Mouse (Mus musculus): Measurements from ENCODE around the gene Rad50.

Rad50 gene

DNA sequence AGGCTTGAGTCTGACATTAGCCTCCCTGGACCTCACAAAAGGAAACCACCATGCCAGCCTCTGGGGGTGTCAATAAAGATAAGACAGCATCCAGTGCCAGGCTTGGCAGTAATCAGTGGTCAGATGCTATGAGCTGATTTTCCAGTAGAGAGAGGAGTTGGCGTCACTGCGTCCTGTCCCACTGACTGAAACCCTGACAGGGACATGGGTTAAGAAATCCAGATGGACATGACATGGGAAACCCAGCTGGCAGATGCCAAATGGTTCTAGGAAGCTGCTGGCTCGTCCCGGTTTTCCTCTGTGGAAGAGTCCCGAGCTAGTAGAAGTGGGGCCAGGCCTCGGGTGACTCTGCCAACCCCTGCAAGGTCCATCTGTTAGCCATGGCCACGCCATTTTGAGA is 73.5 kb downstream of the Rad50 start:
- no peak for DNase-seq (ENCODE audit: low spot score)

- no peak for DNase-seq (ENCODE audit: low spot score)
These were observed 74.9 kb downstream of the Rad50 start for GRCm38 (mm10) chr11:53632122-53632733.

DNA sequence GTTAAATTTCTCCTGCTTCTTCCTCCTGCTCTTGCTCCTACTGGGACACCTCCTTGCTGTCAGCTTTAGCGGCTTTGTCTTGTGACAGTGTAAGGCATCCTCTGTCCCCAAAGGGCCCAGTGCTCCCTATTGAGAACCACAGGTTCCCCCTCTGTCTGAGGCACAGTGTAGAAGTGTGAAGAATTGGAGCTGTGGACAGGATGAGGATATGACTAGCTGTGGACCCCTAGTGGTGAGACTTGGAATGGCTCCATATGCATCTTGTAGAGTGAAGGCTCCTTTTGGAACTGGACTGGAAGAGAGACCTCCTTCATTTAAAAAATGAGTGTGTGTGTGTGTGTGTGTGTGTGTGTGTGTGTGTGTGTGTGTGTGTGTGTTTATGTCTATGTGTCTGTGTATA is 79.3 kb downstream of the Rad50 start:
- peak; percentile 69 for DNase-seq (ENCODE audit: low spot score)

DNA sequence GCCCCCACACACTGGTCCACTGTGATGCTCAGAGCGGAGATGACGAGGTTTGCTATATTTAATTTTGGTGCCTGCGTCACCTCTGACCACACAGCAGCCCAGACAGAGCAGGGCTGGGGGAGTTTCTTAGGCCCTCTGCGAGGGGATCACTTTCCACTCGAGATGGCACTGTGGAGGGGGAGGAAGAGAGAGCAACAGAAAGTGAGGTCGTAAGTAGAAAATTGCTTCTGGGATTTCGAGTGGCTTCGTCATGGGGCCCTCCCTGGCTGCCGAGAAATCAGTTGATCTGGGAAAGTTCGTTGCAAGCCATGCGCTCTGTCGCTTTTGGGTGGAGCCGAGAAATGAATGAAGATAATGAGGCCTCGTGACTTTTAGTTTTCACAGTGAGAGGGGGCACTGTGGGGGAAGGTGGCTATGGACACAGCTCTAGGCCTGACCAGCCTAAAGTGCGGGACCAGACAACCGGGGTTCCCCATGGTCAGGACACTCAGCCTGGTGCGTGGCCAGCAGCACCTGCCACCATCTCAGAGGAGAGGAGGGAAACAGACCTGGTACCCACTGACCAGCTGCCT is 80.2 kb downstream of the Rad50 start:
- no peak for DNase-seq (ENCODE audit: low spot score)

- DNase-seq (ENCODE audit: low spot score), result no peak
These were observed 83.0 kb downstream of the Rad50 start for GRCm38 (mm10) chr11:53624124-53624523.

DNA sequence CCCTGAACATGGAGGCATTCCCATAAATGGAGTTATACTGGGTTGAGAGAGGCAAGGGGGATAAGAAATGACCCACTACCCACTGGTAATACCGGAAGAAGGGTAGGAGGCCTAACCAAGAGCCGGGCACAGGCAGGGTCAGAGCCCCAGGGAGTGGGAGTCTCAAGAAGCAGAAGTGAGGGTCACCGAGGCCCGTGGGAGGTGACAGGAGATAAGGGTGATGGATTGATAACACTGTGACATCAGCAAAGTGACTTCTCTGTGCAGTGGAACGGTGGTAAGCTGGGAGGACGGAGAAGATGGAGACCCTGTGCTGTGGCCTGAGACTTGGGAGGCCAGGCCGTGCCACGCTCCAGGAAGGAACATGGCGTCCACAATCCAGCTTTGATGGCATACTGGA is 83.5 kb downstream of the Rad50 start:
- DNase-seq (ENCODE audit: low spot score), result no peak

DNA sequence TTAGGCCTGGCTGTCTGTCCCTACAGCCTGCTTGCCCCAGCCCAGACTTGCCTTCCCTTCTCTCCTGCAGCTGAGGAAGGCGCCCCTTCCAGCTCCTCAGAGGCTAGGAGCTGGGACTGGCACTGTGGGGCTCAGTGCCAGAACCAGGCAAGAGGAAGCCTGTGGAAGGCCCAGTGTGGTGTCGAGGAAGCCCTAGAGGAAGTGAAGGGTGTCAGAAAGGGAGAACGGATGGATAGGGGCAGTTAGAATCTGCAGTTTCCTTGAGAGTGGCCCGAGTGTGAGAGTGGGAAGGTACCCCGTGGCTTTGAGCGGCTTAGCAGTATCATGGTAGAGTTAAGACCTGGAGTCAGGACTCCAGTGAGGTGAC is 84.7 kb downstream of the Rad50 start:
- DNase-seq (ENCODE audit: low spot score), result no peak

GRCm38 (mm10) chr11:53621582-53622439 is 85.3 kb downstream of the Rad50 start:
- no peak for DNase-seq (ENCODE audit: low spot score)

GRCm38 (mm10) chr11:53620094-53620493 is 87.0 kb downstream of the Rad50 start:
- no peak for DNase-seq (ENCODE audit: low spot score)

GRCm38 (mm10) chr11:53619428-53619827 is 87.7 kb downstream of the Rad50 start:
- no peak for DNase-seq (ENCODE audit: low spot score)

GRCm38 (mm10) chr11:53618619-53619198 is 88.4 kb downstream of the Rad50 start, which contains the start of gene Il4:
TSS of gene Il4 (minus strand) at chr11:53618669.
- no peak for DNase-seq (ENCODE audit: low spot score)

DNA sequence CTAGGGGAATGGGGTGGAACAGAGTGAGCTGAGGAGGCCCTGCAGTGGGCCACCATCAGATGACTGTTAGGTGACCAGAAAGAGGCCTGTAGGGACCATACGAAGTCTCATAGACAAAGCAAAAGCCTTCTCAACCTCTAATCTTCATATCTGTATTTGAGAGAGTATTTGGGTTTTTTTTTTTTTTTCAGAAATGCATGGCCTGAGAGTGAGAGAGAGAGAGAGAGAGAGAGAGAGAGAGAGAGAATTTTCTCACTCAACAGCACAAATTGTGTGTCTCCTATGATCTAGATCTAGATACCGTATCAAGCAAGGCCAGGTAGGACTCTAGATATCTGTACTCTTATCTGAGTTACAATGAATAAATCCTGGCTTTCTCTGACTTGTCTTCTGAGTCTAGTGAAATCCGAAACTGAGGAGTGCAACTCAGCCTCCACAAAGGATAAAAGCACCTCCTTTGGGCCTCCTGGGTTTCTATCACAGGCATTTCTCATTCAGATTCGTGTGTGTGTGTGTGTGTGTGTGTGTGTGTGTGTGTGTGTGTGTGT is 89.5 kb downstream of the Rad50 start:
- no peak for DNase-seq (ENCODE audit: low spot score)

- DNase-seq (ENCODE audit: low spot score), result no peak
These were observed 90.2 kb downstream of the Rad50 start for GRCm38 (mm10) chr11:53616748-53617558.

GRCm38 (mm10) chr11:53615575-53615974 is 91.5 kb downstream of the Rad50 start:
- no peak for DNase-seq (ENCODE audit: low spot score)

GRCm38 (mm10) chr11:53615172-53615571 is 91.9 kb downstream of the Rad50 start:
- no peak for DNase-seq (ENCODE audit: low spot score)

- no peak for DNase-seq (ENCODE audit: low spot score)
These were observed 97.4 kb downstream of the Rad50 start for GRCm38 (mm10) chr11:53609672-53610071.

DNA sequence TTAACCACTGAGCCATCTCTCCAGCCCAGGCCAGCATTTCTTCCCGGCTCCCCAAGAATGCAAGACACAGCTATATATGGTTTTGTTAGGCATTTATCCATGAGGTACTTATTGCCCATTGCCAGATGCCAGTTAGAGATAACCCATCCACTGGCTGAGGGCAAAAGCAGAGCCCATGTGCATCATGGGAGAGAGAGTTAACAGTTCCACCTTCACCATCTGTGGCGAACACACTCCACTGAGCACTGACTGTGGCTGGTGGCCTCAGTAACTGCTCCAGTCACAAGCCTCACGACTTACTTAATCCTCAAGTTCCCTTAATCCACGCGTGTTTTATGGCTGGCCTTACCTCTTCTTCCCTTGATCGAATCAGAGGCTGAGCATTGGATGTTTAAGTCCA is 97.9 kb downstream of the Rad50 start:
- DNase-seq (ENCODE audit: low spot score), result no peak

- DNase-seq (ENCODE audit: low spot score), result peak; percentile 8
These were observed 101.5 kb downstream of the Rad50 start for GRCm38 (mm10) chr11:53605609-53606008.

DNA sequence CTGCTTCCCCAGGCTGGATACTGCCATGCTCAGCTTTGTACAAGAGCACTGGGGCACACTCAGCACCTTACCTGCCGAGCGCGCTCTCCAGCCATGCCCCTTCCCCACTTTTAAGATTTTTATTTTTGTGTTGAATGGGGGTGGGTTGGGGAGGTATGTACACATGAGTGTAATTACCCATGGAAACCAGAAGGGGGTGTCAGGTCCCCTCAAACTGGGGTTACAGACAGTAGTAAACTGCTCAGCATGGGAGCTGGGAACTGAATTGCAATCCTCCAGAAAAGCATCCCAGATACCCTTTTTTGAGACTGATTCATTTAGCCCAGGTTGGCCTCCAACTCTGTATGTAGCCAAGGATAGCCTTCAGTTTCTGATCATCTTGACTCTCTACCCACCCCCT is 102.1 kb downstream of the Rad50 start:
- no peak for DNase-seq (ENCODE audit: low spot score)

Data from lung, postnatal 25 days (tissue).